Comparison of ENCODE assay signal across 9 mouse cellular contexts in the genomic region with DNA sequence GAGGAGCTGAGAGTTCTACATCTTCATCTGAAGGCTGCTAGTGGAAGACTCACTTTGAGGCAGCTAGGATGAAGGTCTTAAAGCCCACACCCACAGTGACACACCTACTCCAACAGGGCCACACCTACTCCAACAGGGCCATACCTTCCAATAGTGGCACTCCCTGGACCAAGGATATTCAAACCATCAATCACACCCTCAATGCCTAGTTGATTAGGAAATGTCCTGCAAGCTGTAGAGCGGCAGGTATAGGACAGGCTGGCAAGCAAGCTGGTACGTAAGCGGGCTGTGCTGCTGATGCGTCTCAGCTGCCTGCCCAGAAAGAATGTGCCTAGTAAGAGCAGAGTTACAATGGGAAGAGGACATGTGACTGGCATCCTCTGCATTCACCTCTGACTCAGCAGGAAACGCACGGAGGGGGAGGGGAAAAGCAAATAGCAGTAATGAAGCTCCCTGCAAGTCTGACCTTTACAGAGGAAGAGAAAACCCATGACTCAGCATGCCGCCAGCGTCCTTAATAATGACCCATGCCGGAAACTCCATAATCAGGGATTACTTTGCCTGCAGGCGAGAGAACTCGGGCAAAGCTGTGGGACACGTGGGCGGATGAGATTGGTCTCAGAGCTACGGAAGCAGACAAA. TPM values are rescaled to one million over a fixed set of nuclear protein-coding genes. Genes with fewer than 3 reads are reported as not detected.
DNase-seq lines count a peak whose midpoint lies in the region; ATAC-seq lines count a peak whose summit lies in the region.
"Had no signal": no experiment of that assay in that cellular context is flagged by ENCODE, and none has a peak within 500 bp of the region (broad histone marks: within the 10 kb centered on the region; RNA-seq: fewer than 3 reads in every experiment).

A gene (minus strand): TSS at position 51 of the 641 bp plus-strand sequence.

- whole genome bisulfite sequencing in forebrain, embryonic 13.5 days, result 11% methylated on average over 14 of the region's 14 CpGs
- 12% methylated on average over 14 of the region's 14 CpGs for WGBS in hindbrain, embryonic 15.5 days
- WGBS in midbrain, embryonic 13.5 days, result 9% methylated on average over 14 of the region's 14 CpGs

- no peak within 1 kb of the TSS for H3K9ac ChIP-seq in forebrain, embryonic 13.5 days
- no peak within 1 kb of the TSS for H3K9ac ChIP-seq in hindbrain, embryonic 15.5 days
- H3K9ac ChIP-seq in midbrain, embryonic 13.5 days (replicated peaks), result no peak within 1 kb of the TSS

- no peak within 1 kb of the TSS for H3K4me3 ChIP-seq in forebrain, embryonic 13.5 days
- no peak within 1 kb of the TSS for H3K4me3 ChIP-seq in hindbrain, embryonic 15.5 days
- H3K4me3 ChIP-seq in midbrain, embryonic 13.5 days (replicated peaks), result no peak within 1 kb of the TSS
- H3K4me3 ChIP-seq: erythroblast, embryonic 14.5 days had no signal

- no peak within 1 kb of the TSS for H3K4me2 ChIP-seq in forebrain, embryonic 13.5 days
- H3K4me2 ChIP-seq in hindbrain, embryonic 15.5 days, result peak within 1 kb of the TSS; percentile 31
- H3K4me2 ChIP-seq in midbrain, embryonic 13.5 days (replicated peaks), result peak within 1 kb of the TSS; percentile 15

- H3K27me3 ChIP-seq in forebrain, embryonic 13.5 days, result peaks cover 4% of the 10 kb centered on the region
- 0 out of 2 replicates have a peak, but pooled peaks cover 3% of the 10 kb centered on the region for H3K27me3 ChIP-seq in hindbrain, embryonic 15.5 days
- H3K27me3 ChIP-seq in midbrain, embryonic 13.5 days, result peaks cover 21% of the 10 kb centered on the region

- DNase-seq in 3T3-L1 (ENCODE audit: low read depth, low spot score), result peak; percentile 98
- peak; percentile 86 for DNase-seq in ZHBTc4 (ENCODE audit: low read depth, low spot score)
- DNase-seq in left cerebral cortex, postnatal 4 days, result no peak
- DNase-seq in ovary, postnatal 10 days (ENCODE audit: low spot score), result no peak

- no peak within 1 kb of the TSS for H3K27ac ChIP-seq in forebrain, embryonic 13.5 days
- H3K27ac ChIP-seq in hindbrain, embryonic 15.5 days (replicated peaks), result no peak within 1 kb of the TSS
- H3K27ac ChIP-seq in midbrain, embryonic 13.5 days, result peak within 1 kb of the TSS; percentile 12; the same call in 1 of the 2 replicates

- no peaks in the 10 kb centered on the region for H3K9me3 ChIP-seq in forebrain, embryonic 13.5 days (replicated peaks)
- no peaks in the 10 kb centered on the region for H3K9me3 ChIP-seq in hindbrain, embryonic 15.5 days
- no peaks in the 10 kb centered on the region for H3K9me3 ChIP-seq in midbrain, embryonic 13.5 days

- no peaks in the 10 kb centered on the region for H3K36me3 ChIP-seq in forebrain, embryonic 13.5 days (ENCODE audit: poor library complexity, severe bottlenecking)
- no peaks in the 10 kb centered on the region for H3K36me3 ChIP-seq in hindbrain, embryonic 15.5 days
- no peaks in the 10 kb centered on the region for H3K36me3 ChIP-seq in midbrain, embryonic 13.5 days

- intact Hi-C loops in left cerebral cortex, postnatal 4 days (cut with DNase I), result no loop called here

- H3K4me1 ChIP-seq in forebrain, embryonic 13.5 days, result peaks cover 17% of the 10 kb centered on the region
- H3K4me1 ChIP-seq in hindbrain, embryonic 15.5 days (replicated peaks), result peaks cover 24% of the 10 kb centered on the region
- peaks cover 20% of the 10 kb centered on the region for H3K4me1 ChIP-seq in midbrain, embryonic 13.5 days (replicated peaks)

- ATAC-seq in forebrain, embryonic 13.5 days, result peak; percentile 50
- peak; percentile 46; the same call in 1 of the 2 replicates for ATAC-seq in hindbrain, embryonic 15.5 days (ENCODE audit: low FRiP score, low read depth)
- peak; percentile 64 for ATAC-seq in midbrain, embryonic 13.5 days
- ATAC-seq in inflammation-experienced regulatory T-cells, adult 6 months, result no peak

RNA-seq across cellular contexts. Expression of the gene that starts here (rescaled TPM):
- polyA plus RNA-seq in forebrain, embryonic 13.5 days (2015; fragmentation: Nextera tagmentation; extraction: Ambion mirVana), result 23.3 and 30.7 TPM in 2 replicates
- 78.4 and 84.4 TPM in 2 replicates for polyA plus RNA-seq in hindbrain, embryonic 15.5 days (2015; fragmentation: Nextera tagmentation; extraction: Ambion mirVana)
- 10 to 100 TPM; 83.6 to 91.1 TPM for total RNA-seq in left cerebral cortex, postnatal 4 days (2021)
- polyA plus RNA-seq in midbrain, embryonic 13.5 days (2015; fragmentation: Nextera tagmentation; extraction: Ambion mirVana), result 35.3 and 36.9 TPM in 2 replicates
- polyA plus RNA-seq in inflammation-experienced regulatory T-cells, adult 6 months (2017; shearing (Covaris generic)), result not detected
- polyA plus RNA-seq: erythroblast, embryonic 14.5 days had no signal

Comparison
In these comparisons a context has a peak if more than half of its experiments do, and no peak if none do; other contexts are left out.
1. RNA of the gene that starts here (polyA plus RNA-seq): 78.4 to 84.4 TPM in hindbrain, embryonic 15.5 days, 35.3 to 36.9 TPM in midbrain, embryonic 13.5 days and 23.3 to 30.7 TPM in forebrain, embryonic 13.5 days; not detected in inflammation-experienced regulatory T-cells, adult 6 months; every median in the first group is over 10 times any median in the second.
2. DNase-seq: peak in 3T3-L1 (single experiment) and ZHBTc4 (single experiment); none in left cerebral cortex, postnatal 4 days (single experiment) and ovary, postnatal 10 days (single experiment).